Mouse (Mus musculus) hindbrain, embryonic 10.5 days (tissue): Measurements from ENCODE around the gene Nfic. TPM values are rescaled to one million over a fixed set of nuclear protein-coding genes. Genes with fewer than 3 reads are reported as not detected.

Experiments
- DNase-seq: peaks from one replicate; pipeline ENCODE4 v3.0.0-alpha.2; 2017; ENCODE audit warnings: low spot score
- H3K27ac ChIP-seq: fragments of 300-500 bp; sonication (generic); 2 replicates; pipeline ENCODE4 v1.5.1; 2016; ENCODE audit warnings: mild to moderate bottlenecking, moderate library complexity
- H3K27me3 ChIP-seq: fragments of 300-500 bp; sonication (generic); 2 replicates; pipeline ENCODE4 v1.6.1; 2016; ENCODE audit warnings: mild to moderate bottlenecking; ENCODE audit not compliant: poor library complexity, insufficient read depth, severe bottlenecking
- H3K36me3 ChIP-seq: fragments of 300-500 bp; sonication (generic); 2 replicates; pipeline ENCODE4 v1.6.1; 2016; ENCODE audit warnings: mild to moderate bottlenecking, moderate library complexity
- H3K4me1 ChIP-seq: fragments of 300-500 bp; sonication (generic); replicated peaks from 2 replicates; pipeline ENCODE4 v1.6.1; 2016; ENCODE audit warnings: mild to moderate bottlenecking
- H3K4me3 ChIP-seq: fragments of 300-500 bp; sonication (generic); 2 replicates; pipeline ENCODE4 v1.5.1; 2016; ENCODE audit warnings: mild to moderate bottlenecking, moderate library complexity
- H3K9me3 ChIP-seq: fragments of 300-500 bp; sonication (generic); 2 replicates; pipeline ENCODE4 v1.6.1; 2016; ENCODE audit warnings: mild to moderate bottlenecking, moderate library complexity
- WGBS: fragments of 180-500 bp; shearing (Covaris S2); methylation state at CpG from one replicate; pipeline ENCODE4 v1.1.7; 2016; 5-methylcytosine and 5-hydroxymethylcytosine counted together
- polyA plus RNA-seq: library from polyadenylated mRNA; unstranded; fragments of >200 nt; fragmentation: Nextera tagmentation; extraction: Ambion mirVana; gene quantifications from 2 replicates; pipeline ENCODE4 v1.2.1, GENCODE M21; 2016

Gene Nfic
- polyA plus RNA-seq, 1 experiment from 2014 or later, result 16.0 TPM

- peak overlapping the region; percentile 91 for H3K27ac ChIP-seq
- peak overlapping the region; percentile 98 for H3K4me3 ChIP-seq
- H3K9me3 ChIP-seq, result no peaks in the 10 kb centered on the region
- H3K36me3 ChIP-seq, result peaks cover 38% of the 10 kb centered on the region
- no peaks in the 10 kb centered on the region for H3K27me3 ChIP-seq
- H3K4me1 ChIP-seq, result peaks cover 28% of the 10 kb centered on the region
- WGBS, result under 1% methylated on average over 19 of the region's 19 CpGs
- DNase-seq, result no peak
These were observed 70.8 kb downstream of the Nfic start for GRCm38 (mm10) chr10:81384605-81384982.

DNA sequence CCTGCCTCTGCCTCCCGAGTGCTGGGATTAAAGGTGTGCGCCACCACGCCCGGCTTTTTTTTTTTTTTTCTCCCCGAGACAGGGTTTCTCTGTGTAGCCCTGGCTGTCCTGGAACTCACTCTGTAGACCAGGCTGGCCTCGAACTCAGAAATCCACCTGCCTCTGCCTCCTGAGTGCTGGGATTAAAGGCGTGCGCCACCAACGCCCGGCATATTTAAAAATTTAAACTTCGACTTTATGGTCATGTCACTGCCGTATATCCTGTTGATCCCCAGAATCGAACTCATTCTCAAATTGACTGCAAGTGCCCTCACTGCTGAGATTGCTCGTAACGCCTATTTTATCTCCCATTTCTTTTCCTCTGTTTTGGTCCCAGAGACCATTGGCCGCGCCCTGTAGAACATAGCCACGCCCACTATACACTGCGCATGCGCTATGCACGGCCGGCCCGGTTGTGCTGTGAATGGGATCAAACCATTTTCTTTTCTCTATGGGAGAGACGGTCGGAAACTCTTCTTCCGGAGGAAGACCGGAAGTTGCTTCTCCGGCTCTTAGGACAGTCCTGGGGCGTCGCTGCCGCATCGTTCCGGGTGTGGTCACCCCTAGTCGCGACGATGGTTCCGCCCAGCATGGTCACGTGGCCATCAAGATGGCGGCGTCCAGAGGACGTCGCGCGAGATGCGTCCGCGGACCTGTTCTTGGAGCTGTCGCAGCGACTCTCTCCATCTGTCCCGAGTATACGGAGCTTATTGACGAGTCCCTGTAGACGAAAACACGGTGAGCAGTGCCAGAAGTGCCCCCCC, 71.4 kb downstream of the Nfic start, which contains the start of the genes Dohh and Gm48551:
TSS of gene Dohh (plus strand) at position 627 of the 803 bp plus-strand sequence.
TSS of gene Gm48551 (plus strand) at position 665 of the 803 bp plus-strand sequence.
- Histone ChIP-seq H3K36me3 (peaks cover 33% of the 10 kb centered on the region), H3K9me3 (no peaks in the 10 kb centered on the region), H3K27me3 (no peaks in the 10 kb centered on the region), H3K27ac (peak within 1 kb of the TSS; percentile 91), H3K4me1 (peaks cover 26% of the 10 kb centered on the region), H3K4me3 (peak within 1 kb of the TSS; percentile 98)
- 9% methylated on average over 54 of the region's 54 CpGs for WGBS
- DNase-seq, result peak; percentile 98

DNA sequence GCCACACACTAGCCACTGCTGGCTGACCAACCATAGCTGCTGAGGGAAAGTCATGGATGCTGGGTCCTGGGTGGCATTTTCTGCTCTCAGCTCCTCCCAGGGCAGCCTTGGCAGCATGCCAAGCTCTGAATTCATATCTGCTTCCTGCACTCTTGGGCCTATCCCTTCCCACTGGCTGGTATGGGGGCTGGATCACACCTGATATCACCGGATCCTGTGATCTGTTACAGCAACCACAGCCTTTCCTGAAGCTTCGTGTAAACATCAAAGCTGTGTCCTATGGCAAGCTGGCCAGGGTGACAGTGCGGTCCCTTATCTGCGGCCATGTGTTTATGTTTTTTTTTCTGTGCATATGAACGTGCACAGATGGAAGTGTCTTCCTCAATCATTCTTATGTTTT, 73.4 kb downstream of the Nfic start:
- no peaks in the 10 kb centered on the region for H3K9me3 ChIP-seq
- H3K4me1 ChIP-seq, result peaks cover 30% of the 10 kb centered on the region
- H3K27me3 ChIP-seq, result no peaks in the 10 kb centered on the region
- H3K4me3 ChIP-seq, result no peak overlapping the region
- peaks cover 14% of the 10 kb centered on the region for H3K36me3 ChIP-seq
- H3K27ac ChIP-seq, result 0 out of 2 replicates have a peak overlapping the region, but pooled peaks have one; percentile 12
- DNase-seq, result no peak
- WGBS, result 87% methylated on average over 5 of the region's 5 CpGs

DNA sequence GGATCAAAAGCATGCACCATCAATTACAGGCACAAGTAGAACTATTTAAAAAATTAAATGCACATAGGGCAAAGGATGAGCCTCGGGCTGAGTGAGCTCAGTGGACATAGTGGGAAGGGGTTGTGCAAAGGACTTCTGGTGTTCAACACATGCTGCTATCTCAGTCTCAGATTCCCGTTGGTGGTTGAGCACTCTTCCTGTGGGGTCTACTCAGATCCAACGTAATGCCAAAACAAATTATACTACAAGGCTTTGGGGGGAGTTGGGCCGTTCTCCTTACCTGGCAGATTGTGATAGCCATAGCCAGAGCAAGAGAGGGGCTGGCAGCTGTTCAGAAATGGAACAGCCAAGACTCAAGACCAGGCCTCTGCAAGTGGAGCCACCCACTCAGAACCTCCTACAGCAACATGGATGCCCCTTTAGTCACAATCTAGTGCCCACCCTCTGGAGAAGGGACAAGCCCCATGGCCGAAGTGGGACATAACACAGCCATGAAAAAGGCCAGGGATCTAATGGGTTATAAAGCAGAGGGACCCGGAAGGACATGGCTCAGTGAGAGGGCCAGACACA, 75.5 kb downstream of the Nfic start:
- Histone ChIP-seq H3K27ac (peak overlapping the region; percentile 64), H3K4me3 (0 out of 2 replicates have a peak overlapping the region, but pooled peaks have one; percentile 6), H3K27me3 (no peaks in the 10 kb centered on the region), H3K9me3 (no peaks in the 10 kb centered on the region), H3K36me3 (peaks cover 17% of the 10 kb centered on the region), H3K4me1 (peaks cover 35% of the 10 kb centered on the region)
- 94% methylated on average over 6 of the region's 6 CpGs for WGBS
- DNase-seq, result no peak

- peaks cover 32% of the 10 kb centered on the region for H3K4me1 ChIP-seq
- H3K9me3 ChIP-seq, result no peaks in the 10 kb centered on the region
- 61% methylated on average over 3 of the region's 3 CpGs for WGBS
- H3K36me3 ChIP-seq, result peaks cover 24% of the 10 kb centered on the region
- H3K4me3 ChIP-seq, result peak overlapping the region; percentile 94
- H3K27me3 ChIP-seq, result no peaks in the 10 kb centered on the region
- H3K27ac ChIP-seq, result peak overlapping the region; percentile 98
- no peak for DNase-seq
These were observed 76.3 kb downstream of the Nfic start for GRCm38 (mm10) chr10:81379183-81379553.

DNA sequence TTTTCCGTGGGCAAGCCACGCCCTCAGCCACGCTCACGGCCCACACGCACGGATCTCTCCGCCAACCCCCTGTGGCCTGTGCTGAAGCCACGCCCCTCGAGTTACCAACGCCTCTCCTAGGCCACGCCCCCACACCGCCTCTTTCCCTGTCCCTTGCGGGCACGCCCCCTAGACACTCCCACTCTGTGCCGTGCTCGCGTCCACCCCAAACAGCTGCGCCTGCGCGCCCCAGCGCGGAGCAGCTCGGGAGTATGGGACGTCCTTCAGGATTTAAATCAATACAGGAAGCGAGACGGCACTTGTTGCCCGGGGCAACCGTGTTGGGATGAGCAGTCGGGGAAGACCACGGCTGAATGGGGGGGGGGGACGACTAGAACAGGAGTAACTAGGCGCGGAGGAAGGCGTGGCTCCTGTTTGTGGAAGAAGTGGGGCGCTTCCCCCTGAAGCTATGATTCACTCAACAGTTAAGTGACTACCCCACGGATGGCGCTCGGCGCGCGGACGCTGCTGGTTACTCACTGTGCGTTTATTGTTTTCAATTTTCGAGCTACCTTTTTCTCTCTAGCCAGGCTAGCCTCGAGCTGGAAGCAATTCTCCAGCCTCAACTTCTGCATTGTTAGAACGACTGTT, 76.8 kb downstream of the Nfic start:
- H3K27ac ChIP-seq, result peak overlapping the region; percentile 98
- H3K4me1 ChIP-seq, result peaks cover 32% of the 10 kb centered on the region
- no peaks in the 10 kb centered on the region for H3K9me3 ChIP-seq
- H3K36me3 ChIP-seq, result peaks cover 29% of the 10 kb centered on the region
- peak; percentile 100 for DNase-seq
- peak overlapping the region; percentile 94 for H3K4me3 ChIP-seq
- under 1% methylated on average over 46 of the region's 46 CpGs for WGBS
- H3K27me3 ChIP-seq, result no peaks in the 10 kb centered on the region

DNA sequence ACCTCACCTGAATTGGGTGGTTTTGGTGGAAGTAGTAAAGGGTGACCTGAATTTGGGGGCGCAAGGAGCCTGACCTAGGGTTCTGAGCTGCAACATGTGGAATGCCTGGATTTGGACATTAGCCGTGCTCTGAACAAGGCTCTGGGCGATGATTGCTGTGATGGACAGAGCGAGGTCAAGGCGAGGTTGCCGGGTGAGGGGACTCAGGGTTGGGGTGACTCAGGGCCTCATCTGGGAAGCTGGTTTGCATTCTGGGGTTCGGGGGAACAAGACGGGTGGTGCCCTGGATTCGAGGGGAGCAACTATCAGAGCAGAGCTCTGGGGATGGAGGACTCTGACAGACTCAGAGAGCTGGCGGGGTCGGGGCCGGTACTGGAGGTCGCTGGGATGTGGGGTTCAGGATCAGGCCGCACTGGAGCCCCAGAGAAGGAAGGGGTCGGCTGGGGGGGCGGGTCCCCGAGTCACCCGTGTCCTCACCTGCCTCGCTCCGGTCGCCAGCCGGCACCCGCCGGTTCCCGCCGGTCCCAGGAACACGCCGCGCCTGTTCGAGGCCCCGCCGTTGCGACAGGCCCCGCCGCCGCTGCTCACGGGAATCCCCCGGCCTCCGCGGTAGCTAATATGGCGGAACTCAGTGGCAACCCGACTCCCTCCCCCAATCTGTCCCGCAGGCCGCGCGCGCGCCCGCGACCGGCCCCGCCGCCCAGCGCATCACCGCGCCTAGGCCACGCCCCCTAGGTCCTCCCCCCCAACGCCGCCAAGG, 77.5 kb downstream of the Nfic start, which contains the start of gene Fzr1:
TSS of gene Fzr1 (minus strand) at position 724 of the 760 bp plus-strand sequence.
- H3K4me3 ChIP-seq, result peak within 1 kb of the TSS; percentile 94
- DNase-seq, result peak; percentile 21
- whole genome bisulfite sequencing, result 1% methylated on average over 59 of the region's 59 CpGs
- peaks cover 32% of the 10 kb centered on the region for H3K4me1 ChIP-seq
- H3K27me3 ChIP-seq, result no peaks in the 10 kb centered on the region
- peak within 1 kb of the TSS; percentile 98 for H3K27ac ChIP-seq
- peaks cover 36% of the 10 kb centered on the region for H3K36me3 ChIP-seq
- H3K9me3 ChIP-seq, result no peaks in the 10 kb centered on the region

GRCm38 (mm10) chr10:81377362-81377664, 78.1 kb downstream of the Nfic start:
- no peaks in the 10 kb centered on the region for H3K9me3 ChIP-seq
- WGBS, result 65% methylated on average over 2 of the region's 2 CpGs
- peaks cover 43% of the 10 kb centered on the region for H3K36me3 ChIP-seq
- no peak for DNase-seq
- H3K4me3 ChIP-seq, result peak overlapping the region; percentile 94
- peak overlapping the region; percentile 98 for H3K27ac ChIP-seq
- H3K27me3 ChIP-seq, result no peaks in the 10 kb centered on the region
- H3K4me1 ChIP-seq, result peaks cover 32% of the 10 kb centered on the region

DNA sequence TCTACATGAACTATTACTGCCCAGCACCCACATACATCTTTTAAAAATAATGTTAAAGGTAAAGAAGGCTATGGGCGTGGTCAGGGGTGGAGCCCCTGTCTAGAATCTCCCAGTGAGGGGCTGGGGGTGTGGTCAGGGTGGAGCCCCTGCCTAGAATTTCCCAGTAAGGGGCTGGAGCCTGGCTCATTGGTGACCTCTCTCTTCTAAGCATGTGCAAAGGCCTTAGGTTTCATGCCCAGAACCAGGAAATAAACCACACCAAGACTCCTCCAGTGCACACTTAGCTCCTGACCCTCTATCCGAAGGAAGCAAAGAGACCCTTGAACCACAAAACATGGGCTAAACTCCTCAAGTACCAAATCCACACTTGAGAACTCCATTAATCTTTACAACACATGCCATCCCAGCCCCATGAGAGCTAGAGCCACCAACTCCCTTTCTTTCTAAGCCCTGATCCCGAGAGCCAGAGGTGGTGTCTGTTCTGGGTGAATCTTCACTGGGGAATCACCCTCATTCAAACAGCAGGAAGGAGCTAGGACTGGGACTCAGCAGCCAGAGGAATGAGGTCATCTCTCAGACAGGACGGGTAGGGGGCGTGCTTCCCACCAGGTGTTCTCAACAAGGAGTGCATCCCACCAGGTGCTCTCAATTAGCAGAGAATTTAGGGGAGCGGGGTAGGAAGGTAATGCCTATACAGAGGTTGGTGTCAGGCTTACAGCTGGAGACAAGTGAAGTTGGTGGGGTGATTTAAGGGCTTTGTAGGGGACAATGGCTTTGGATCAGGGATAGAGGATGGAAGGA, 78.7 kb downstream of the Nfic start:
- DNase-seq, result no peak
- Histone ChIP-seq H3K4me1 (peaks cover 36% of the 10 kb centered on the region), H3K9me3 (no peaks in the 10 kb centered on the region), H3K27me3 (no peaks in the 10 kb centered on the region), H3K4me3 (peak overlapping the region; percentile 94), H3K27ac (peak overlapping the region; percentile 98), H3K36me3 (peaks cover 48% of the 10 kb centered on the region)
- WGBS, result 42% methylated on average over 6 of the region's 6 CpGs

DNA sequence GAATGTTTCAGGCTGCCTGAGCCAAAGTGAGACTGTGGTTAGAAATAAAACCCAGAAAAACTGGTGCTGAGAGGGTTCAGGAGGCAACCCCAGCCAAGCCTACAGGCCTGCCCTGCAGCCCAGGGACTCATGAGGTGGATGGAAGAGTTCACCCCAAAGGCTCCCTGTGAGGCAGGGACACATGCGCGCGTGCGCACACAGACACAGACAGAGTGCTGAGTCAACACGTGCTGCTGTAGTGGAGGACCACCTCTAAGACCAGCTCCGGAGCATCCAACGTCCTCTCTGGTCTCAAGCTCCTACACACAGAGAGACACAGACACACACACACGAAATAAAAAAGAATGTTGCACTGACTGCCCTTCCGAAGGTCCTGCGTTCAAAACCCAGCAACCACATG, 80.1 kb downstream of the Nfic start:
- Histone ChIP-seq H3K27ac (no peak overlapping the region), H3K4me1 (peaks cover 36% of the 10 kb centered on the region), H3K9me3 (no peaks in the 10 kb centered on the region), H3K27me3 (no peaks in the 10 kb centered on the region), H3K4me3 (0 out of 2 replicates have a peak overlapping the region, but pooled peaks have one; percentile 3), H3K36me3 (peaks cover 63% of the 10 kb centered on the region)
- no peak for DNase-seq
- WGBS, result 97% methylated on average over 10 of the region's 10 CpGs

DNA sequence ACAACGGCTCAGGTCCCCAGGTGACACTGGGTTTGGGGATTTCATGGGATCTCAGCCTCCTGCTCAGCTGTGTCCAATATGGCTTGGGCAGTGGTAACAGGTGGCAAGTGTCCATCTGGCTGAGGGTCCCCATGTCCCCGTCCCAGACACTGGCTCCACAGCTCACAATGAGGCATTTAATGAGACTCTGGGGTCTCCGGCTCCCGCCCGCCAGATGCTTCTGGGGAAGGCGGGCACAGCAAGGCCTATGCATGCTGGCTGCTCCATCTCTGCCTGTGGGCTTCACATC, 88.3 kb downstream of the Nfic start:
- Histone ChIP-seq H3K27ac (no peak overlapping the region), H3K4me3 (no peak overlapping the region), H3K27me3 (peaks cover 33% of the 10 kb centered on the region), H3K4me1 (peaks cover 68% of the 10 kb centered on the region), H3K9me3 (no peaks in the 10 kb centered on the region), H3K36me3 (peaks cover 72% of the 10 kb centered on the region)
- DNase-seq, result no peak
- WGBS, result 82% methylated on average over 6 of the region's 6 CpGs
